Mouse (Mus musculus) heart, postnatal 0 days (tissue): ENCODE measurements around the gene Cryaa.

ENCODE experiments used
- CTCF ChIP-seq: IDR thresholded peaks from 2 replicates; pipeline ENCODE4 v1.5.1; 2016; ENCODE audit warnings: antibody characterized with exemption, control low read depth, low read depth
- EP300 ChIP-seq: IDR thresholded peaks from 2 replicates; pipeline ENCODE4 v1.6.1; 2016; ENCODE audit warnings: antibody characterized with exemption, low read depth

- no peak for TF ChIP-seq CTCF
- TF ChIP-seq EP300 = no peak
Measured at GRCm38 (mm10) chr17:31631081-31631800, 46.4 kb upstream of the Cryaa start.
